Mouse (Mus musculus): ENCODE measurements around the gene Exoc1. TPM values are rescaled to one million over a fixed set of nuclear protein-coding genes. Genes with fewer than 3 reads are reported as not detected.

Gene Exoc1
- total RNA-seq (2014; fragmentation: Nextera tagmentation) = 64.1 and 64.4 TPM in 2 replicates
- total RNA-seq (2017) = 47.1 and 72.8 TPM in 2 replicates

- peak; percentile 99 for ATAC-seq (replicated peaks; ENCODE audit: low FRiP score, low TSS enrichment, poor library complexity, severe bottlenecking)
Observed at GRCm38 (mm10) chr5:76529040-76529703, at the start of gene Exoc1. Gene Exoc1 (plus strand): TSS chr5:76529311.

- no peak for ATAC-seq (replicated peaks; ENCODE audit: low FRiP score, low TSS enrichment, poor library complexity, severe bottlenecking)
Observed at GRCm38 (mm10) chr5:76483811-76484210, 45.3 kb upstream of the Exoc1 start, which contains the start of gene Gm7271. Gene Gm7271 (plus strand): TSS chr5:76484040.

GRCm38 (mm10) chr5:76495126-76495525, 34.0 kb upstream of the Exoc1 start:
- ATAC-seq (replicated peaks; ENCODE audit: low FRiP score, low TSS enrichment, poor library complexity, severe bottlenecking) = no peak

- ATAC-seq (replicated peaks; ENCODE audit: low FRiP score, low TSS enrichment, poor library complexity, severe bottlenecking) = no peak
Observed at GRCm38 (mm10) chr5:76522446-76522845, 6.7 kb upstream of the Exoc1 start.

- ATAC-seq (replicated peaks; ENCODE audit: low FRiP score, low TSS enrichment, poor library complexity, severe bottlenecking) = no peak
Observed at GRCm38 (mm10) chr5:76524623-76525022, 4.5 kb upstream of the Exoc1 start.

GRCm38 (mm10) chr5:76525066-76525465, 4.0 kb upstream of the Exoc1 start:
- ATAC-seq (replicated peaks; ENCODE audit: low FRiP score, low TSS enrichment, poor library complexity, severe bottlenecking) = no peak

GRCm38 (mm10) chr5:76525829-76526228, 3.3 kb upstream of the Exoc1 start:
- ATAC-seq (replicated peaks; ENCODE audit: low FRiP score, low TSS enrichment, poor library complexity, severe bottlenecking) = no peak

- ATAC-seq (replicated peaks; ENCODE audit: low FRiP score, low TSS enrichment, poor library complexity, severe bottlenecking) = 0 out of 2 replicates have a peak, but pooled peaks have one; percentile 26
Observed at GRCm38 (mm10) chr5:76529704-76530066, 574 bp downstream of the Exoc1 start.

- no peak for ATAC-seq (replicated peaks; ENCODE audit: low FRiP score, low TSS enrichment, poor library complexity, severe bottlenecking)
Observed at GRCm38 (mm10) chr5:76533186-76533585, 4.1 kb downstream of the Exoc1 start.

GRCm38 (mm10) chr5:76536231-76536630, 7.1 kb downstream of the Exoc1 start:
- ATAC-seq (replicated peaks; ENCODE audit: low FRiP score, low TSS enrichment, poor library complexity, severe bottlenecking) = no peak

- no peak for ATAC-seq (replicated peaks; ENCODE audit: low FRiP score, low TSS enrichment, poor library complexity, severe bottlenecking)
Observed at GRCm38 (mm10) chr5:76537578-76537977, 8.5 kb downstream of the Exoc1 start.

- no peak for ATAC-seq (replicated peaks; ENCODE audit: low FRiP score, low TSS enrichment, poor library complexity, severe bottlenecking)
Observed at GRCm38 (mm10) chr5:76540181-76540580, 11.1 kb downstream of the Exoc1 start.

GRCm38 (mm10) chr5:76540842-76541241, 11.7 kb downstream of the Exoc1 start:
- no peak for ATAC-seq (replicated peaks; ENCODE audit: low FRiP score, low TSS enrichment, poor library complexity, severe bottlenecking)

GRCm38 (mm10) chr5:76543200-76543599, 14.1 kb downstream of the Exoc1 start:
- ATAC-seq (replicated peaks; ENCODE audit: low FRiP score, low TSS enrichment, poor library complexity, severe bottlenecking) = no peak

GRCm38 (mm10) chr5:76550426-76550825, 21.3 kb downstream of the Exoc1 start:
- ATAC-seq (replicated peaks; ENCODE audit: low FRiP score, low TSS enrichment, poor library complexity, severe bottlenecking) = no peak

GRCm38 (mm10) chr5:76565321-76565720, 36.2 kb downstream of the Exoc1 start:
- ATAC-seq (replicated peaks; ENCODE audit: low FRiP score, low TSS enrichment, poor library complexity, severe bottlenecking) = peak; percentile 97

- ATAC-seq (replicated peaks; ENCODE audit: low FRiP score, low TSS enrichment, poor library complexity, severe bottlenecking) = no peak
Observed at GRCm38 (mm10) chr5:76574251-76574650, 45.1 kb downstream of the Exoc1 start.

- no peak for ATAC-seq (replicated peaks; ENCODE audit: low FRiP score, low TSS enrichment, poor library complexity, severe bottlenecking)
Observed at GRCm38 (mm10) chr5:76577026-76577425, 47.9 kb downstream of the Exoc1 start.

- no peak for ATAC-seq (replicated peaks; ENCODE audit: low FRiP score, low TSS enrichment, poor library complexity, severe bottlenecking)
Observed at GRCm38 (mm10) chr5:76585378-76585777, 56.3 kb downstream of the Exoc1 start.

GRCm38 (mm10) chr5:76588551-76589283, 59.6 kb downstream of the Exoc1 start, which contains the start of gene Cep135:
Gene Cep135 (plus strand): TSS chr5:76588698.
- ATAC-seq (replicated peaks; ENCODE audit: low FRiP score, low TSS enrichment, poor library complexity, severe bottlenecking) = peak; percentile 90

GRCm38 (mm10) chr5:76589311-76589710, 60.2 kb downstream of the Exoc1 start:
- ATAC-seq (replicated peaks; ENCODE audit: low FRiP score, low TSS enrichment, poor library complexity, severe bottlenecking) = no peak

Data from megakaryocyte-erythroid progenitor cell, adult 5-6 weeks (primary cell).